Mouse (Mus musculus): ENCODE results near the gene Ppid. TPM values are rescaled to one million over a fixed set of nuclear protein-coding genes. Genes with fewer than 3 reads are reported as not detected.
A peak's percentile ranks its signal among the peaks of the same experiment; 100 is the strongest.

Ppid gene
- polyA plus RNA-seq, 1 experiment from 2014 or later = 161 TPM

DNA sequence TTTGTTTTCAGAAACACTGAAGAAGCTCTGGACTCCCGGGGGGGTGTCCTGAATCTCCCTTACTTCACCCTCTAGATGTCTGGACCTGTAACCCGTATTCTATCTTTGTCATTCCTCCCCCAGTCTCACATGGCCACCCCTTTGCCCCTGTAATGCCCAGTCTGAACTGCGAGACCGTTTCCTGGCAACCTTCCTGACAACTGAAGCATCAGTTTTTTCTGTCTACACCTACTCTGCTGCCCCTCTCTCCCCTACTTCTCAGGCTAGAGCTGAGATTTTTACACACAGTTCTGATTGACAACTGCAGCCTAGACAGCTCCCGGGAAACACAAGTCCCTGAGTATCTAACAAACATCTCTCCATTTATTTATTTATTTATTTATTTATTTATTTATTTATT, 14.3 kb upstream of the Ppid start:
- H3K4me2 ChIP-seq (replicated peaks; ENCODE audit: low read depth, low read length) = no peak overlapping the region
- H3K4me1 ChIP-seq (ENCODE audit: control insufficient read depth, insufficient read depth, low read length) = peaks cover 5% of the 10 kb centered on the region; the same call in 1 of the 2 replicates
- H3K27ac ChIP-seq (ENCODE audit: low read length) = no peak overlapping the region
- no peak for ATAC-seq (ENCODE audit: insufficient number of reproducible peaks, insufficient read depth, low FRiP score, low read depth)
- WGBS = 32% methylated on average over 5 of the region's 5 CpGs
- H3K9me3 ChIP-seq (ENCODE audit: control insufficient read depth, low read depth, low read length) = no peaks in the 10 kb centered on the region
- H3K36me3 ChIP-seq (ENCODE audit: control insufficient read depth, insufficient read depth, low read length) = no peaks in the 10 kb centered on the region
- H3K9ac ChIP-seq (replicated peaks; ENCODE audit: low read depth, low read length) = no peak overlapping the region
- no peaks in the 10 kb centered on the region for H3K27me3 ChIP-seq (ENCODE audit: control insufficient read depth, insufficient read depth, low read length)
- no peak overlapping the region for H3K4me3 ChIP-seq (ENCODE audit: low read depth, low read length)

DNA sequence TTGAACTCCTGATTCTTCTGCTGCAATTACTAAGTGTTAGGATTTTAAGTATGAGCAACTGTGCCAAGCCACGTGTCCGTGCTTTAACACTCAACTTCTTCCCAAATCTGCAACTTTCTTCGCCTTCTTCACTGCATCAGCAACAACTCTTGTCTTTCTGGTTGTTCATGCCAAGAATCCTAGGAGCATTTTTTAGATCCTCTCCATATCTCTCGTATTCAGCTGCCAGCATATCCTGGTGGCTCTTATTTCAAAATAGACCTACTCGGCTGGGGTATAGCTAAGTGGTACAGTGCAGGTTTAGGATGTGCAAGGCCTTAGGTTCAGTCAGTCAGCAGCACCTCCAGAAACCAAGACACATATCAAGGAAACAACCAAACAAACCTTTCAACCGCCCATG, 13.5 kb upstream of the Ppid start:
- no peaks in the 10 kb centered on the region for H3K27me3 ChIP-seq (ENCODE audit: control insufficient read depth, insufficient read depth, low read length)
- no peaks in the 10 kb centered on the region for H3K36me3 ChIP-seq (ENCODE audit: control insufficient read depth, insufficient read depth, low read length)
- no peaks in the 10 kb centered on the region for H3K9me3 ChIP-seq (ENCODE audit: control insufficient read depth, low read depth, low read length)
- peaks cover 5% of the 10 kb centered on the region; the same call in 1 of the 2 replicates for H3K4me1 ChIP-seq (ENCODE audit: control insufficient read depth, insufficient read depth, low read length)
- no peak overlapping the region for H3K27ac ChIP-seq (ENCODE audit: low read length)
- no peak overlapping the region for H3K9ac ChIP-seq (replicated peaks; ENCODE audit: low read depth, low read length)
- no peak overlapping the region for H3K4me2 ChIP-seq (replicated peaks; ENCODE audit: low read depth, low read length)
- ATAC-seq (ENCODE audit: insufficient number of reproducible peaks, insufficient read depth, low FRiP score, low read depth) = no peak
- WGBS = 85% methylated on average over 6 of the region's 6 CpGs
- H3K4me3 ChIP-seq (ENCODE audit: low read depth, low read length) = no peak overlapping the region

DNA sequence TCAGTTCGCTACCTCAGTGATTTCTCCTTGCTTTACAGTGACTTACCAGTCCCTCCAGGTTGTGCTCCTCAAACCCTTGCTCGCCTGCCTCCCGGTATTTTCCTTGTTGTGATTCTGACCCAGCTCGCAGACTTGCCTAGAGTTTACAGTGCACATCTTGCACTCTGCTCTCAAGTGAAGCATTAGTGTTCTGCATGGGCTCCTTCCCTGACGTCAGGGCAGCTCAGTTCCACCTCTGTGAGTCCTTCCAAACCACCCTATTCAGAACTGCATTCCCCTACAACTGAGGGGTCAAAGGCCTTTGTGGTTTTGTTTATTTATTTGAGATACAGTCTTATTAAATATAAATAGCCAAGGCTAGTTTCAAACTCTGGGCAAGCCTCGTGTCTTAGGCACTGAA, 13.0 kb upstream of the Ppid start:
- Histone ChIP-seq H3K36me3 (ENCODE audit: control insufficient read depth, insufficient read depth, low read length) (no peaks in the 10 kb centered on the region), H3K4me1 (ENCODE audit: control insufficient read depth, insufficient read depth, low read length) (peaks cover 5% of the 10 kb centered on the region; the same call in 1 of the 2 replicates), H3K4me2 (replicated peaks; ENCODE audit: low read depth, low read length) (no peak overlapping the region), H3K27me3 (ENCODE audit: control insufficient read depth, insufficient read depth, low read length) (no peaks in the 10 kb centered on the region), H3K27ac (ENCODE audit: low read length) (no peak overlapping the region), H3K9me3 (ENCODE audit: control insufficient read depth, low read depth, low read length) (no peaks in the 10 kb centered on the region), H3K9ac (replicated peaks; ENCODE audit: low read depth, low read length) (no peak overlapping the region), H3K4me3 (ENCODE audit: low read depth, low read length) (no peak overlapping the region)
- WGBS = 73% methylated on average over 6 of the region's 6 CpGs
- ATAC-seq (ENCODE audit: insufficient number of reproducible peaks, insufficient read depth, low FRiP score, low read depth) = no peak

DNA sequence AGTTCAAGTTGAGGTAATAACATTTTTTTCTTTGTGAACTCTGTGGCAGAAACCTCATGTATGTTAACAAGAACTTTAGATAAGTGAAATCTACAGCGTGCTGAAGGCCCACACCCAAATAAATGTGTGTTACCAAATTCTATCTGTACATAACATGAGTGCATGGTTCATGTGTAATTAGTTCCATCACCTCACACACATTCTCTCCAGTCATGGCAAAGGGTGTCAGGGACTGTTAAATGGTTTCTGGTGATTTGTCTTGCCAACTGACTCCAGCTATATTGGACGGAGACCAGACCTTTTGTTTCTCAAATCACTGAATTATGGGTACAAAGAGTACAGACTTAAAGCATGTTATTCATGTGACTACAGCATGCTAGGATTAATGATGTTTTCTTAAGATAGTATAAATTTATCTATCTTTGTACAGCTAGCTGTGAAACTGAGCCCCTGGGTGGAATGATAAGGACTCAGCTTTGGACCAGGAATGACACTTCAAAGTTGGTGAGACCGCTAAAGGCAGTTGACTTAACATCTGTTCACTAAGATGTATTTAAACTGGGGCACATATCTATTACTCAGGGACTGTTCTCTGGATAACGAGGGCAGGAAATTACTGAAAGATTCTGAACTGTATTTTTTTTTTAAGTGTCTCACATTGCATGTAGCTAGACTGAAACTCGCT, 11.1 kb upstream of the Ppid start:
- Histone ChIP-seq H3K4me1 (ENCODE audit: control insufficient read depth, insufficient read depth, low read length) (peaks cover 5% of the 10 kb centered on the region; the same call in 1 of the 2 replicates), H3K4me2 (replicated peaks; ENCODE audit: low read depth, low read length) (no peak overlapping the region), H3K27me3 (ENCODE audit: control insufficient read depth, insufficient read depth, low read length) (no peaks in the 10 kb centered on the region), H3K9ac (replicated peaks; ENCODE audit: low read depth, low read length) (no peak overlapping the region), H3K9me3 (ENCODE audit: control insufficient read depth, low read depth, low read length) (no peaks in the 10 kb centered on the region), H3K27ac (ENCODE audit: low read length) (no peak overlapping the region), H3K36me3 (ENCODE audit: control insufficient read depth, insufficient read depth, low read length) (no peaks in the 10 kb centered on the region), H3K4me3 (ENCODE audit: low read depth, low read length) (no peak overlapping the region)
- ATAC-seq (ENCODE audit: insufficient number of reproducible peaks, insufficient read depth, low FRiP score, low read depth) = peak; percentile 62; the same call in 1 of the 2 replicates
- WGBS = 60% methylated on average over 5 of the region's 5 CpGs

DNA sequence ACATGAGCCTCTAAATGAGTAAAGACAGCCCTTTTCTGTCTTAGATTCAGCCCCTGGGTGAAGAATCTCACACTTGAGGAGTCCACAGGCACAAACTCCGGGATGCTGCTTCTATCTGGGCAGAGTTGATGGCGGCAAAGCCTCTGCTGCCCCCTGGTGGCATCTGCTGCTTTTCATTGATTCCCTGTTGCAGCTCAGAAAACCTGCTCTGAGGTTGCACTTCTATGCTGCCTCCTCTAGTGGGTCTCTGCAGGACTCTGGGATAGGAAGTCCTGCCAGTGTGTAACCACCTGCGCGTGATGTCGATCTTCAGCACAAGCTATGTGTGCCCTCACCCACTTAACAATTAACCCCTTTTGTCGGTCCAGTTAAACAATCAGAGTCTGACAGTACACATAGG, 4.3 kb upstream of the Ppid start:
- Histone ChIP-seq H3K4me2 (replicated peaks; ENCODE audit: low read depth, low read length) (no peak overlapping the region), H3K9me3 (ENCODE audit: control insufficient read depth, low read depth, low read length) (no peaks in the 10 kb centered on the region), H3K36me3 (ENCODE audit: control insufficient read depth, insufficient read depth, low read length) (no peaks in the 10 kb centered on the region), H3K4me1 (ENCODE audit: control insufficient read depth, insufficient read depth, low read length) (no peaks in the 10 kb centered on the region), H3K4me3 (ENCODE audit: low read depth, low read length) (no peak overlapping the region), H3K27me3 (ENCODE audit: control insufficient read depth, insufficient read depth, low read length) (no peaks in the 10 kb centered on the region), H3K9ac (replicated peaks; ENCODE audit: low read depth, low read length) (no peak overlapping the region), H3K27ac (ENCODE audit: low read length) (no peak overlapping the region)
- peak; percentile 68; the same call in 1 of the 2 replicates for ATAC-seq (ENCODE audit: insufficient number of reproducible peaks, insufficient read depth, low FRiP score, low read depth)
- WGBS = 4% methylated on average over 6 of the region's 6 CpGs

DNA sequence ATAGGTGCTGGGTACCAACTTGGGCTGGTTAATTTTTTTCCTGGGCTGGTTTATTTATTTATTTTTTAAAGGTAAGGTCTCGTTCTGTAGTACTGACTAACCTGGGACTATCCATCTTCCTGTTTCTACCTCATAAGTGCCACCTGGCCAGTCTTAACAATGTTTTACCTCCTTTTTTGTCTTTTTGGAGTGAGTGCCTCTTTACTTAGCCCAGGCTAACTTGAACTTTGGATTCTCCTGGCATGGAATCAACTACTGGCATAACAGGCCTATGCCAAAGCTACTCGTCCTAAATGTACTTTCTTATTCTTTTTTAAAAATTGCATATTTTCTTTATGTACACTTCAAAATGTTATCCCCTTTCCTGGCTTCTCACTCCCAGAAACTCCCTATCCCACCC, 1.5 kb upstream of the Ppid start:
- Histone ChIP-seq H3K4me2 (replicated peaks; ENCODE audit: low read depth, low read length) (no peak overlapping the region), H3K9ac (replicated peaks; ENCODE audit: low read depth, low read length) (no peak overlapping the region), H3K4me1 (ENCODE audit: control insufficient read depth, insufficient read depth, low read length) (peaks cover 5% of the 10 kb centered on the region; the same call in 1 of the 2 replicates), H3K27ac (ENCODE audit: low read length) (no peak overlapping the region), H3K4me3 (ENCODE audit: low read depth, low read length) (no peak overlapping the region), H3K27me3 (ENCODE audit: control insufficient read depth, insufficient read depth, low read length) (no peaks in the 10 kb centered on the region), H3K36me3 (ENCODE audit: control insufficient read depth, insufficient read depth, low read length) (peaks cover 4% of the 10 kb centered on the region), H3K9me3 (ENCODE audit: control insufficient read depth, low read depth, low read length) (no peaks in the 10 kb centered on the region)
- no peak for ATAC-seq (ENCODE audit: insufficient number of reproducible peaks, insufficient read depth, low FRiP score, low read depth)
- WGBS = 78% methylated on average over 2 of the region's 2 CpGs

DNA sequence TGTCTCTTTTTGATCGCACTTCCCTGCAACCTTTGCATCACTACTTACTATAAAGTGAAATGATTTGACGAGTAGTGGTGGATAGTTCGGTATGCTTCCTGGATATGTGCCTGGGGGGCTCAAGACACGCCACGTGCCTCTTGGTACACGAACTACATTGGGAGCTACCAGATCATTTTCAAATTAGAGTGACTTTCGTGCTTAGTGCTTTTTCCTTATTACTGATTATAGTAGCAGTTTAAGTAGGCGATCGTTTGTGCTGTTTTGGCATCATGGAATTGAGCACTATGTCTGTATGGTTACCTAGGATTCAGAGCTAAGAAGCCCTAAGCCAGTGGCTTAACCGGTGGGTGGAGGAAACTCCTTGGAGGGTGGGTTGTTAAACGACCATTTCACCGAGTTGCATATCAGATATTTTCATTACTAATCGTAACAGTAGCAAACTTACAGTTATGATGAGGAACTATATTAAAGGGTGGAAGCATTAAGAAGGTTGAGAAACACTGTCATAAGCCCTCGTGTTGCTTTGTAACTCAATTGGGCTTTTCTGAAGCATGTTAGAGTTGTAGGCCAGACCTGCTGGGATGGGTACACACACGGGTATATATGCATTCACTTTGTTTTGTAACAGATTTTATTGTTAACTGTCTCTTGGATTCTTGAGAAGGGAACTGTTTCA, 790 bp downstream of the Ppid start:
- H3K9ac ChIP-seq (replicated peaks; ENCODE audit: low read depth, low read length) = peak overlapping the region; percentile 86
- H3K27me3 ChIP-seq (ENCODE audit: control insufficient read depth, insufficient read depth, low read length) = no peaks in the 10 kb centered on the region
- ATAC-seq (ENCODE audit: insufficient number of reproducible peaks, insufficient read depth, low FRiP score, low read depth) = no peak
- peak overlapping the region; percentile 85 for H3K4me3 ChIP-seq (ENCODE audit: low read depth, low read length)
- H3K4me1 ChIP-seq (ENCODE audit: control insufficient read depth, insufficient read depth, low read length) = peaks cover 5% of the 10 kb centered on the region; the same call in 1 of the 2 replicates
- WGBS = 3% methylated on average over 15 of the region's 15 CpGs
- peak overlapping the region; percentile 89 for H3K27ac ChIP-seq (ENCODE audit: low read length)
- no peaks in the 10 kb centered on the region for H3K9me3 ChIP-seq (ENCODE audit: control insufficient read depth, low read depth, low read length)
- H3K36me3 ChIP-seq (ENCODE audit: control insufficient read depth, insufficient read depth, low read length) = peaks cover 25% of the 10 kb centered on the region
- peak overlapping the region; percentile 76 for H3K4me2 ChIP-seq (replicated peaks; ENCODE audit: low read depth, low read length)

DNA sequence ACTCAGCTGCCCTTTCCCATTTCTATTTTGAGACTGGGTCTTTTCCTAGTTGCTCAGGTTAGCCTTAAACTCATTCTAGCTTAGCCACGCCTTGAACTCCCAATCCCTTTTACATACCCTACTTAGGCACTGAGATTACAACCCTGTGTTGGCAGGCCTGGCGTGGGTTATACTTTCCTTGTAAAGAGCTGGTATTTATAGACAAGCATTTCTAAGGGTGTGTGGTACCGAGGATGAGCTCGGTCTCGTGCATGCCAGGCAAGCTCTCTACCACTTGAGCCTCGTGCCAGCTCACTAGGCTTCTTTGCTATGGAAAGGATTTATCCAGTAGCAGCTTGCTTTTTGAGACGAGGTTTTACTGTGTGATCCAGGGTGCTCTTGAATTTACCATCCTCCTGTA, 4.3 kb downstream of the Ppid start:
- Histone ChIP-seq H3K27ac (ENCODE audit: low read length) (no peak overlapping the region), H3K27me3 (ENCODE audit: control insufficient read depth, insufficient read depth, low read length) (no peaks in the 10 kb centered on the region), H3K9ac (replicated peaks; ENCODE audit: low read depth, low read length) (no peak overlapping the region), H3K4me1 (ENCODE audit: control insufficient read depth, insufficient read depth, low read length) (peaks cover 5% of the 10 kb centered on the region; the same call in 1 of the 2 replicates), H3K4me2 (replicated peaks; ENCODE audit: low read depth, low read length) (no peak overlapping the region), H3K9me3 (ENCODE audit: control insufficient read depth, low read depth, low read length) (no peaks in the 10 kb centered on the region), H3K36me3 (ENCODE audit: control insufficient read depth, insufficient read depth, low read length) (peaks cover 54% of the 10 kb centered on the region), H3K4me3 (ENCODE audit: low read depth, low read length) (no peak overlapping the region)
- ATAC-seq (ENCODE audit: insufficient number of reproducible peaks, insufficient read depth, low FRiP score, low read depth) = no peak
- WGBS = 92% methylated on average over 7 of the region's 7 CpGs
